Mouse (Mus musculus) lung, adult 2 months (tissue): ENCODE measurements around the gene Rln3.

Source experiments
- CTCF ChIP-seq: fragments of 200-500 bp; IDR thresholded peaks from 2 replicates; pipeline ENCODE4 v1.5.1; 2011; ENCODE audit warnings: mild to moderate bottlenecking, low read length, control low read depth; ENCODE audit not compliant: insufficient read depth
- POLR2A ChIP-seq: fragments of 200-500 bp; IDR thresholded peaks from 2 replicates; pipeline ENCODE4 v1.6.1; 2011; ENCODE audit warnings: low read depth, mild to moderate bottlenecking, control low read depth, low read length, borderline replicate concordance; ENCODE audit errors: extremely low read depth

DNA sequence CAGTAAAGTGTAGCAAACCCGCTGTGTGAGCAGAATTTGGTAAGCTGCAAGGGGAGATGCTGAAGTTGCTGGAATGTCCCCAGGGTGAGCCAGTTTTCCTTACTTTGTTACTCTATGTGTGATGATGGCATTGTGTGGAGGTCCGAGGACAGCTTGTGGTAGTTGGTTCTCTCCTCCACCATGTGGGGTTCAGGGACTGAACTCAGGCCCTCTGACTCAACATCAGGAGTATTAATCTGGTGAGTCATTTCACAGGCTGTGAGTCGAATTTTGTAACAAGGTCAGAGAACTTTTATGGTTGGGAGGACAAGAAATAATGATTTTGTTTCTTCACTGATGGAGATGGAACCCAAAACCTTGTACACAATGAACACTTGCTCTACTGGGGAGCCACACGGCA, 12.0 kb downstream of the Rln3 start:
- TF ChIP-seq POLR2A (no peak), CTCF (no peak)
